Mouse (Mus musculus) heart, embryonic 10.5 days (tissue): ENCODE measurements around the gene Eya4. TPM values are rescaled to one million over a fixed set of nuclear protein-coding genes. Genes with fewer than 3 reads are reported as not detected.

ENCODE experiments used
- DNase-seq: peaks from one replicate; pipeline ENCODE4 v3.0.0-alpha.2; 2017; ENCODE audit warnings: low spot score
- H3K27ac ChIP-seq: fragments of 300-500 bp; sonication (generic); 2 replicates; pipeline ENCODE4 v1.5.1; 2016; ENCODE audit warnings: mild to moderate bottlenecking
- H3K27me3 ChIP-seq: fragments of 300-500 bp; sonication (generic); 2 replicates; pipeline ENCODE4 v1.6.1; 2016; ENCODE audit warnings: mild to moderate bottlenecking; ENCODE audit not compliant: poor library complexity, insufficient read depth, severe bottlenecking
- H3K36me3 ChIP-seq: fragments of 300-500 bp; sonication (generic); 2 replicates; pipeline ENCODE4 v1.6.1; 2016; ENCODE audit warnings: mild to moderate bottlenecking, moderate library complexity
- H3K4me1 ChIP-seq: fragments of 300-500 bp; sonication (generic); 2 replicates; pipeline ENCODE4 v1.6.1; 2016; ENCODE audit warnings: mild to moderate bottlenecking
- H3K4me3 ChIP-seq: fragments of 300-500 bp; sonication (generic); 2 replicates; pipeline ENCODE4 v1.5.1; 2016; ENCODE audit warnings: mild to moderate bottlenecking, moderate library complexity
- H3K9me3 ChIP-seq: fragments of 300-500 bp; sonication (generic); 2 replicates; pipeline ENCODE4 v1.6.1; 2016; ENCODE audit warnings: mild to moderate bottlenecking, moderate library complexity
- WGBS: fragments of 180-500 bp; shearing (Covaris S2); methylation state at CpG from one replicate; pipeline ENCODE4 v1.1.7; 2016; 5-methylcytosine and 5-hydroxymethylcytosine counted together
- polyA plus RNA-seq: library from polyadenylated mRNA; unstranded; fragments of >200 nt; fragmentation: Nextera tagmentation; extraction: Ambion mirVana; gene quantifications from 2 replicates; pipeline ENCODE4 v1.2.1, GENCODE M21; 2016

The Eya4 gene
- polyA plus RNA-seq, 1 experiment from 2014 or later: 2.2 TPM

DNA sequence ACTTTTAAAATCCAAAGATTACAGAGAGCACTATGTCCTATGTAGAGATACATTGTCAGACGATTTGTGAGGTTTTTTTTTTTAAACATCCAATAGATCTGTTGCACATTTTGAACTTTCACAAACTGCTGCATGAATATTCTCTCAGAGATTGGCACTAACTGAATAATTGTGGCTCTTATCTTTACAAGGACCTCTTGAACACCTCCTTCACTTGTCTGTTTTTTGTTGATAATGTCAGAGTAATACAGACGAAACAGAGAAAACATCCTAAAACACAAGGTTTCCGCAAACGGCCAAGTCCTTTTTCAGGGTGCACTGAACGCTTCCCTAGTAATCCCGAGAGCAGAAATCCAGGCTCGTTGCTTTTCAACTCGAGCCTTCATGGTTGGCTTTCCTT, 234.5 kb downstream of the Eya4 start:
- DNase-seq: no peak
- H3K36me3 ChIP-seq: no peaks in the 10 kb centered on the region
- H3K9me3 ChIP-seq: no peaks in the 10 kb centered on the region
- H3K27me3 ChIP-seq: no peaks in the 10 kb centered on the region
- WGBS: 74% methylated on average over 8 of the region's 8 CpGs
- no peak overlapping the region for H3K4me3 ChIP-seq
- no peaks in the 10 kb centered on the region for H3K4me1 ChIP-seq
- H3K27ac ChIP-seq: no peak overlapping the region

GRCm38 (mm10) chr10:23115321-23115720, 235.3 kb downstream of the Eya4 start:
- Histone ChIP-seq H3K4me3 (no peak overlapping the region), H3K4me1 (no peaks in the 10 kb centered on the region), H3K27ac (no peak overlapping the region), H3K36me3 (no peaks in the 10 kb centered on the region), H3K9me3 (no peaks in the 10 kb centered on the region), H3K27me3 (no peaks in the 10 kb centered on the region)
- WGBS: 79% methylated on average over 3 of the region's 3 CpGs
- DNase-seq: no peak

GRCm38 (mm10) chr10:23108122-23108521, 242.5 kb downstream of the Eya4 start:
- no peak for DNase-seq
- Histone ChIP-seq H3K4me3 (no peak overlapping the region), H3K36me3 (no peaks in the 10 kb centered on the region), H3K4me1 (no peaks in the 10 kb centered on the region), H3K9me3 (no peaks in the 10 kb centered on the region), H3K27ac (no peak overlapping the region), H3K27me3 (no peaks in the 10 kb centered on the region)
- 72% methylated on average over 4 of the region's 4 CpGs for WGBS

- DNase-seq: no peak
- Histone ChIP-seq H3K36me3 (no peaks in the 10 kb centered on the region), H3K4me1 (peaks cover 7% of the 10 kb centered on the region; the same call in 1 of the 2 replicates), H3K27ac (no peak overlapping the region), H3K4me3 (no peak overlapping the region), H3K27me3 (no peaks in the 10 kb centered on the region), H3K9me3 (no peaks in the 10 kb centered on the region)
- WGBS: 84% methylated on average over 7 of the region's 7 CpGs
Observed at GRCm38 (mm10) chr10:23092517-23092916, 258.1 kb downstream of the Eya4 start.

DNA sequence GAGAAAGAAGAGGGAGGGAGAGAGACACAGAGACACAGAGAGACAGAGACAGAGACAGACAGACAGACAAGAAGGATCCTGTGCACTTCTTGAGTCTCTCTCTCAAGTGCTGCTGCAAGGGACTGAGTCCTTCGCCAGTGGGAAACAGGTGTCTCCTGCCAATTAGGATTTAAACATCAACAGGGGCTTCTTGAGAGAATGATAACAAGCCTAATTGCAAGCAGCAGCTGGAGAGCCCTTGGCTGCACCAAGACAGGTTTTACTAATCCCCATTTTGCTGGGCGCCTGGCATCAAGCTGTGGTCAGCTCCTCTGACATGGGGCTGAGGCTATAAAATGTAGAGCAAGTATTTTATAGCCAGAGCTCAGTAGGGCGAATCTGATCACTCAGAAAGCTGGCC, 259.0 kb downstream of the Eya4 start:
- H3K27me3 ChIP-seq: no peaks in the 10 kb centered on the region
- no peak for DNase-seq
- peaks cover 7% of the 10 kb centered on the region; the same call in 1 of the 2 replicates for H3K4me1 ChIP-seq
- H3K36me3 ChIP-seq: no peaks in the 10 kb centered on the region
- no peaks in the 10 kb centered on the region for H3K9me3 ChIP-seq
- no peak overlapping the region for H3K4me3 ChIP-seq
- WGBS: 52% methylated on average over 3 of the region's 3 CpGs
- no peak overlapping the region for H3K27ac ChIP-seq

GRCm38 (mm10) chr10:23090323-23090722, 260.3 kb downstream of the Eya4 start:
- Histone ChIP-seq H3K9me3 (no peaks in the 10 kb centered on the region), H3K27ac (no peak overlapping the region), H3K4me3 (no peak overlapping the region), H3K4me1 (peaks cover 7% of the 10 kb centered on the region; the same call in 1 of the 2 replicates), H3K36me3 (no peaks in the 10 kb centered on the region), H3K27me3 (no peaks in the 10 kb centered on the region)
- WGBS: 75% methylated on average over 1 of the region's 1 CpGs
- DNase-seq: no peak

DNA sequence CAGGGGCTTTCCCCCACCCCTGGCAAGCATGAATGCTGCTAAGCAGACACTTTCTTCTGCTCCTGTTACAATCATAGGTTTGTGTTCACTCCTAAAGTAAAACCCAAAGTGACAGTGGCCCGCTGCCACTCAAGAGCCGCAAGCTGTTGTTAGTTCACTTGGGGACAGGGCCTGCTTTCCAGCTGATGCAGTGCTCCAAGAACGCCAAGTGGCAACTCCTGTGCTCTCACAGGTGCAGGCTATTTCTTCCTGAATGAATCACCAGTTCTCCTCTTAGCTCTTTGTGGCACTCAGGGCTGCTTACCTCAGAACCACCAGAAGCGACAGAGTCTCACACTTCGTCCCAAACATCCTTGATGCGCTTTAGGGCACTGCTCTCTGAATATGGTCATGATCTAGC, 261.3 kb downstream of the Eya4 start:
- Histone ChIP-seq H3K27me3 (no peaks in the 10 kb centered on the region), H3K9me3 (no peaks in the 10 kb centered on the region), H3K27ac (no peak overlapping the region), H3K36me3 (no peaks in the 10 kb centered on the region), H3K4me1 (peaks cover 7% of the 10 kb centered on the region; the same call in 1 of the 2 replicates), H3K4me3 (no peak overlapping the region)
- DNase-seq: no peak
- 86% methylated on average over 6 of the region's 6 CpGs for WGBS

DNA sequence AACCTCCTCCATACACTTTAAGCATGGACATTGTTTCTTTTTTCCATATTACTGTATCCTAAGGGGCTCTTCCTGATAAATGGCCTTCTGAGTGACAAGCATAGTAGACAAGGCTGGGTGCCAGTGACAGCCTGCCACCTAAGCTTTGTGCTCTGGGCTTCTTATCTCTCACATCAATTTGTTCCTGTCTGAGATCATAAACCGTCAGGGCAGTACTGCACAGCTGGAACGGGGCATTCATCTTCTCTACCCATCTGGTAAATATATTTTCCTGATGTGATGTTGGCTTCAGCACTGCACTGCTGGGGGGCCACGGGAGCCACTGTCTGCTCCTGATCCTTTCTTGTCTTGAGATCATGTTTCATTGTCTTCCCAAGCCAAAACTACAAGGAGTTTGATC, 261.8 kb downstream of the Eya4 start:
- DNase-seq: no peak
- WGBS: 47% methylated on average over 3 of the region's 3 CpGs
- Histone ChIP-seq H3K4me1 (peaks cover 7% of the 10 kb centered on the region; the same call in 1 of the 2 replicates), H3K4me3 (no peak overlapping the region), H3K27me3 (no peaks in the 10 kb centered on the region), H3K36me3 (no peaks in the 10 kb centered on the region), H3K27ac (no peak overlapping the region), H3K9me3 (no peaks in the 10 kb centered on the region)

GRCm38 (mm10) chr10:23086352-23087215, 264.0 kb downstream of the Eya4 start:
- H3K4me3 ChIP-seq: no peak overlapping the region
- no peaks in the 10 kb centered on the region; the same call in 1 of the 2 replicates for H3K27me3 ChIP-seq
- WGBS: 74% methylated on average over 21 of the region's 21 CpGs
- DNase-seq: no peak
- H3K4me1 ChIP-seq: peaks cover 7% of the 10 kb centered on the region; the same call in 1 of the 2 replicates
- H3K27ac ChIP-seq: no peak overlapping the region
- no peaks in the 10 kb centered on the region for H3K36me3 ChIP-seq
- no peaks in the 10 kb centered on the region for H3K9me3 ChIP-seq

GRCm38 (mm10) chr10:23081548-23081828, 269.1 kb downstream of the Eya4 start:
- DNase-seq: no peak
- Histone ChIP-seq H3K4me3 (no peak overlapping the region), H3K36me3 (no peaks in the 10 kb centered on the region), H3K4me1 (no peaks in the 10 kb centered on the region), H3K9me3 (no peaks in the 10 kb centered on the region), H3K27ac (no peak overlapping the region), H3K27me3 (no peaks in the 10 kb centered on the region; the same call in 1 of the 2 replicates)
- WGBS: 18% methylated on average over 4 of the region's 4 CpGs

- no peaks in the 10 kb centered on the region for H3K9me3 ChIP-seq
- 36% methylated on average over 24 of the region's 24 CpGs for WGBS
- H3K27me3 ChIP-seq: no peaks in the 10 kb centered on the region; the same call in 1 of the 2 replicates
- peak overlapping the region; percentile 49; the same call in 1 of the 2 replicates for H3K27ac ChIP-seq
- no peak overlapping the region for H3K4me3 ChIP-seq
- no peaks in the 10 kb centered on the region for H3K36me3 ChIP-seq
- no peaks in the 10 kb centered on the region for H3K4me1 ChIP-seq
- peak; percentile 88 for DNase-seq
Observed at GRCm38 (mm10) chr10:23080749-23081547, 269.6 kb downstream of the Eya4 start.

- Histone ChIP-seq H3K27ac (no peak overlapping the region), H3K27me3 (no peaks in the 10 kb centered on the region; the same call in 1 of the 2 replicates), H3K9me3 (no peaks in the 10 kb centered on the region), H3K4me1 (no peaks in the 10 kb centered on the region), H3K36me3 (no peaks in the 10 kb centered on the region), H3K4me3 (peak overlapping the region; percentile 33; the same call in 1 of the 2 replicates)
- 64% methylated on average over 21 of the region's 21 CpGs for WGBS
- no peak for DNase-seq
Observed at GRCm38 (mm10) chr10:23076691-23077385, 273.7 kb downstream of the Eya4 start.

- DNase-seq: no peak
- H3K27ac ChIP-seq: no peak overlapping the region
- H3K27me3 ChIP-seq: no peaks in the 10 kb centered on the region
- 70% methylated on average over 2 of the region's 2 CpGs for WGBS
- no peaks in the 10 kb centered on the region for H3K4me1 ChIP-seq
- H3K4me3 ChIP-seq: no peak overlapping the region
- no peaks in the 10 kb centered on the region for H3K9me3 ChIP-seq
- no peaks in the 10 kb centered on the region for H3K36me3 ChIP-seq
Observed at GRCm38 (mm10) chr10:23073431-23073830, 277.2 kb downstream of the Eya4 start.
